Mouse (Mus musculus): Measurements from ENCODE around the gene Gnaq. TPM values are rescaled to one million over a fixed set of nuclear protein-coding genes. Genes with fewer than 3 reads are reported as not detected.

Gnaq gene
- polyA plus RNA-seq, 1 experiment from 2014 or later = 26.7 TPM

DNA sequence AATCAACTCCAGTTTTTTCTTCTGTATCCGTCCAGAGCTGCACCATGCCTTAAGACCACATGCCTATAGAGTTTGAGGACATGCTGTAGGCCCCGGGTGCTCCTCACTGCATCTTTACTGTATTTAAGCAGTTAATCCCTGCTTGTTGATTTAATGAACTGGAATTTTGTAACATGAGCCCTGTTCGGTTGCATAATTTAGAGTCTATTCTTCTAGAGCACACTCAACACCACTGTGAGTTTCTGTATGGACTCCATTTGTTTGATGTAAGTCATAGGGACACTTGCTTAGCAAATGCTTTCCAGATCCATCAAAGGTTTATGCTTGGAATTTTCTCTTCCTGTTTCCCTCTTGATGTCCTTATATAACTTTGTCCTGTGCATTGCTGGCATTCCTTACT, 2.2 kb upstream of the Gnaq start:
- H3K36me3 ChIP-seq = no peaks in the 10 kb centered on the region
- no peak overlapping the region for H3K27ac ChIP-seq
- no peak for DNase-seq (ENCODE audit: low spot score)
- no peaks in the 10 kb centered on the region for H3K27me3 ChIP-seq (ENCODE audit: insufficient read depth, poor library complexity, severe bottlenecking)
- 77% methylated on average over 3 of the region's 3 CpGs for WGBS
- no peak overlapping the region for H3K4me3 ChIP-seq
- no peaks in the 10 kb centered on the region for H3K9me3 ChIP-seq
- peaks cover 37% of the 10 kb centered on the region for H3K4me1 ChIP-seq (replicated peaks)

DNA sequence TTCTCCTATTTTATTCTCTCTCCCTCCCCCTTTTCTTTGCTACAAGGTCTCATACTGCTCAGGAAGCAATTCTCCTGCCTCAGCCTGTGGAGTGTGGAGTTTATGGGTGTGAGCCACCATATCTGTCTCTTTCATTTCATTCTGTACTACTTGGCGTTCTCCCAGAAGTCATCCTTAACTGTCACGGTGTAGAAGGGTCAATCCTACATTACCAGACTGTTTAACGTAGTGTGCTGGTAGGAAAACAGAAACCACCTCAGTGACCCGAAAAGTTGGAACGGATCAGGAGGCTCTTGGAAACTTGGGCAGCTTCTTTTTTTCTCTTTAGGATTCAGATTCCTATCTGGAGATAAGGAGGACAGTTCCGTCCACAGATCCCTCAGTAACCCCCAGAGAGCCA, 800 bp upstream of the Gnaq start:
- no peaks in the 10 kb centered on the region for H3K27me3 ChIP-seq (ENCODE audit: insufficient read depth, poor library complexity, severe bottlenecking)
- no peak for DNase-seq (ENCODE audit: low spot score)
- peak overlapping the region; percentile 99 for H3K27ac ChIP-seq
- no peaks in the 10 kb centered on the region for H3K36me3 ChIP-seq
- peak overlapping the region; percentile 97 for H3K4me3 ChIP-seq
- WGBS = 12% methylated on average over 6 of the region's 6 CpGs
- no peaks in the 10 kb centered on the region for H3K9me3 ChIP-seq
- peaks cover 44% of the 10 kb centered on the region for H3K4me1 ChIP-seq (replicated peaks)

DNA sequence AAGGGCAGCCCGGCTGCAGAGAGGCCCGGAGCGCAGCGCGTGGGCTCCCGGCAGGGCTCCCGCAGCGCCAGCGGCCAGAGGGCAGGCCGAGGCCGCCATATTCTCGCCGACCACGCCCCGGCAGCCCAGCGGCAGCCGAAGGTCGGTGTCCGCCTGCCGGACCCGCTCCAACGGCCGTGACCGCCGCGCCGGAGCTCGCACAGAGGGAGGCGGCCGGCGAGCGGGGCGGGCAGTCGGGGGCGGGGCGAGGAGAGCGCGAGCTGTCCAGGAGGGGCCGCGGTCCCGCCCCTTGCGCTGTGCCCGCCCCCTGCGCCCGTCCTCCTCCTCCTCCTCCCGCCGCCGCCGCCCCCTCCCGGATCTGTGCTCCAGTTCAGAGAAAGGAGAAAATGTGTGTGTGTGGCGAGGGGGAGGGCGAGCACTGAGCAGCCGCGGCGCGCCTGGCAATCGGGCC, 266 bp upstream of the Gnaq start:
- Histone ChIP-seq H3K4me1 (replicated peaks) (peaks cover 49% of the 10 kb centered on the region), H3K4me3 (peak overlapping the region; percentile 97), H3K27ac (peak overlapping the region; percentile 99), H3K36me3 (no peaks in the 10 kb centered on the region), H3K9me3 (no peaks in the 10 kb centered on the region), H3K27me3 (ENCODE audit: insufficient read depth, poor library complexity, severe bottlenecking) (no peaks in the 10 kb centered on the region)
- under 1% methylated on average over 48 of the region's 57 CpGs for WGBS
- DNase-seq (ENCODE audit: low spot score) = peak; percentile 94

DNA sequence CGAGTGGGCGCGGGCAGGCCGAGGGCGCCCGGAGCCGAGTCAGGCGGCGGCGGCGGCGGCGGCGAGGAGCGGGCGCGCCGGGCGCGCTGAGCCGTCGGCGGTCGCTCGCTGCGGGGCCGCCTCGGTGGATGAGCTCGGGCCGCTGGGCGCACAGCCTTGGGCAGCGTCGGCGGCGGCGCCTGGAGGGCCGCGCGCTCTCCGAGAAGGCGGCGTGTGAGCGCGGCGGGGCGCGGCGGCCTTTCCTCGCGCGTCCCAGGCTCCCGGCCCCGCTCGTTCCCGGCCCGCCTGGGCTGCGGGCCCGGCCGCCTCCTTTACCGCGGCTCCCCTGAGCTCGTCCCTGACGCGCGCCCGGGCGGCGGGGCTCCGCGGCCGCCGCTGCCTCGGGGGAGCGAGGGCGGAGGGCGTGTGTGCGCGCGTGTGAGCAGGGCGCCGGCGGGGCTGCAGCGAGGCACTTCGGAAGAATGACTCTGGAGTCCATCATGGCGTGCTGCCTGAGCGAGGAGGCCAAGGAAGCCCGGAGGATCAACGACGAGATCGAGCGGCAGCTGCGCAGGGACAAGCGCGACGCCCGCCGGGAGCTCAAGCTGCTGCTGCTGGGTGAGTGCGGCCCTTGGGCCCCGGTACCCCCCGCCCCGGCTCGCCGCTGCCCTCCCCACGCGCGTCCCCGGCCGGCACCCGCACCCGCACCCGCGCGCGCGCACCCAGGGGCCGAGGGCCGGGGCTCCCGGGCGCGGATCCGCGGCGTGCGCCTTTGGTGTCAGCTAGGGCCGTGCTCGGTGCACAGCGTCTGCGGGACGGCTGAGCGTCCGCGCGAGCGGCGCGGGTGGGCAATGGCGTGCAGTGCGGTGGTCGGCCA, 462 bp downstream of the Gnaq start:
- Histone ChIP-seq H3K27ac (peak overlapping the region; percentile 99), H3K27me3 (ENCODE audit: insufficient read depth, poor library complexity, severe bottlenecking) (no peaks in the 10 kb centered on the region), H3K4me1 (replicated peaks) (peaks cover 56% of the 10 kb centered on the region), H3K9me3 (no peaks in the 10 kb centered on the region), H3K4me3 (peak overlapping the region; percentile 97), H3K36me3 (no peaks in the 10 kb centered on the region)
- 2% methylated on average over 139 of the region's 139 CpGs for WGBS
- DNase-seq (ENCODE audit: low spot score) = peak; percentile 75

DNA sequence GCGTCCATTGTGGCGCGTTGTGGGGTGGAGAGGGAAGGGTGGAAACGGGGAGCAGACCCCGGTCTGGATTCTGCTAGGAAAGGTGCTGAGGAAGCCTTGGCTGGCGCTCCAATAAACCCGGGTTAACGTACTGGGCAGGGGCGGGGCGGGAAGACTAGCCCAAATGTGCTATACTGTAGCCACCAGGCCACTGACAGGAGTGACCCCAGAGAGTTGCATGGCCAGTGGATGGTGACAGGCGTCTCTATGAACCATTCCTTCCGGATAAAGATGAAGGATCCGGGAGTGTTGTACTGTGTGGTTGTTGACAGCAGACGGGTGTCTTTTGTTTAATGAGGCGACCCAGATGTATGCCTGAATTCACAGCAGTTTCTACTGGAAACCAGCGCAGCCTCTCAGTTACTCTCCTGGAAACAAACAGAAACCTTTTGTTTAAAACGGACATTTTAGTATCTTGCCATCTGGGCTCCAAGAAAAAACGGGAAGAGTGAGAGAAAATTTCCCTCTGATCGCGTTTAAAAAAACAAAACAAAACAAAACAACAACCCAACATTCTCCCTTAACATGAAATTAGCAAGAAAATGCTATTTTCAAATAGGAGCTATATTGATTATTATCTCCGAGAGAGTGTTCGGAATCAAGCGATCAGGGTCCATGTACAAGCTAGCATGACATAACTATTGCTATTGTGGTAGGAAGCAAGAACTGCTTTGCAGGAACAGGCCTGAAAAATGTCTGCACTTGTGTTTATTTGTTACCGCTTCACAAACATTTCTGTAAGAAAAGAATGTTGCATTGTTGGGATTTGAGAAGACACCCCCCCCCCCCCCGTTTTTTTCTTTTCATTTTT, 1.3 kb downstream of the Gnaq start:
- WGBS = 15% methylated on average over 25 of the region's 25 CpGs
- Histone ChIP-seq H3K27me3 (ENCODE audit: insufficient read depth, poor library complexity, severe bottlenecking) (no peaks in the 10 kb centered on the region), H3K27ac (peak overlapping the region; percentile 99), H3K9me3 (no peaks in the 10 kb centered on the region), H3K36me3 (no peaks in the 10 kb centered on the region), H3K4me1 (replicated peaks) (peaks cover 63% of the 10 kb centered on the region), H3K4me3 (peak overlapping the region; percentile 97)
- no peak for DNase-seq (ENCODE audit: low spot score)

DNA sequence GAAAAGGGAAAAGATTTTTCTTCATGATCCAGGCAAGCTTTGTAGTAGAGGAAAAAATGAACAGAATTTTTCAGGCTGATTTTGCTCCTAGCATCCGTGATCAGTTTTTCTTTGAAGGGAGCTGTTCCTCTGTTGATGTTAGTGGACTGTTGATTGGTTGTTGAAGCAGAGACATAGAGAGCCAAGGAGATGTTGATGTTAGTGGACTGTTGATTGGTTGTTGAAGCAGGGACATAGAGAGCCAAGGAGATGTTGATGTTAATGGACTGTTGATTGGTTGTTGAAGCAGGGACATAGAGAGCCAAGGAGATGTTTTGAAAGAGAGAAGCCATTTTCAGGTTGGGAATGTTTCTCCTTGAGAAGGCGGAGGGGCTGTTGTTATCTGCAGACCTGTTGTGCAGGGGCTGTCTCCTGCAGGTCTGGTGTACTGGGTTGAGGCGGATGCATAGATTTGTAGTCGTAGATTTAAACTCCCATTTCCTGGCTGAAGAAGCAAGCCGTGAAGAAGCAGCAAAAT, 5.5 kb downstream of the Gnaq start:
- no peaks in the 10 kb centered on the region for H3K9me3 ChIP-seq
- no peak overlapping the region for H3K4me3 ChIP-seq
- peaks cover 9% of the 10 kb centered on the region for H3K36me3 ChIP-seq
- WGBS = 86% methylated on average over 5 of the region's 5 CpGs
- H3K27me3 ChIP-seq (ENCODE audit: insufficient read depth, poor library complexity, severe bottlenecking) = no peaks in the 10 kb centered on the region
- H3K4me1 ChIP-seq (replicated peaks) = peaks cover 83% of the 10 kb centered on the region
- H3K27ac ChIP-seq = no peak overlapping the region
- DNase-seq (ENCODE audit: low spot score) = no peak

DNA sequence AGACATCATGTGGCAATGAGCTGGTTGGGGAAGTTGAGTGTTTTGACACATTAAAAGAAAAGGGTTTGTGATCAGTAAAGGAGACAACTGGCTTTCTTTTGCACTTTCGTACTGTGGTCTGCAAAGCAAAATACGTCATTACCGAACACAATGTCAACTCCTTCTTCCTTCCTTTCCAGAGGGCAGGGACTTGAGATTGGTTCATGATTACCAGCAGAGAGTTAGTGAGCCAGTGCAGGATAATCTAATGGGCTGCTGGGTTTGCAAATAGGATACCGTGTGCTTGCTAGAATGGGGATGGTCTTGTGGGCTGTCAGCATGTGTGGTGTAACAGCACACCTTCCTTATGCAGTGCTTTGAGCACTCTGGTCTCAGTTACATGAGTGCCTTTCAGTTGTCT, 8.1 kb downstream of the Gnaq start:
- Histone ChIP-seq H3K4me1 (replicated peaks) (peaks cover 61% of the 10 kb centered on the region), H3K36me3 (peaks cover 20% of the 10 kb centered on the region), H3K9me3 (no peaks in the 10 kb centered on the region), H3K27ac (no peak overlapping the region), H3K27me3 (ENCODE audit: insufficient read depth, poor library complexity, severe bottlenecking) (no peaks in the 10 kb centered on the region), H3K4me3 (no peak overlapping the region)
- 77% methylated on average over 4 of the region's 4 CpGs for WGBS
- DNase-seq (ENCODE audit: low spot score) = no peak

DNA sequence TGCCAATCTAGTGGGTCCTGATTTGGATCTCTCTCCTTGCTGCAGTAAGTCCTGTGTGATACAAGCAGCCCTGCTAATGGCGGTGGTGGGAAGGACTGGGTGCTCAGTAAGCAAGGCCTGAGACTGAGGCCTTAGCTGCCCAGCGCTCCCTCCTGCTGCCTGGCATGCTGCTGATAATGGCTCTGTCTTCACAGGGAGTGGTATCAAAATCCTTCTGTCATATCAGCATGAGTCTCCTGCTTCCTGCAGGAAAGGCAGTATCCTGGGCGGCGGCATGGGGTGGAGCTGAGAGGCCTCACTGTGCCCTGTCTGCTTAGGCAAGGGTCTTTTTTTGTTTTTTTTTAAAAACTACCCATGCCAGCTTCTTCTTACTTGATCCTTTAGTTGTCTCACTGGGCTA, 9.2 kb downstream of the Gnaq start:
- Histone ChIP-seq H3K27me3 (ENCODE audit: insufficient read depth, poor library complexity, severe bottlenecking) (no peaks in the 10 kb centered on the region), H3K9me3 (no peaks in the 10 kb centered on the region), H3K36me3 (peaks cover 20% of the 10 kb centered on the region), H3K4me1 (replicated peaks) (peaks cover 56% of the 10 kb centered on the region), H3K4me3 (no peak overlapping the region), H3K27ac (no peak overlapping the region)
- WGBS = 72% methylated on average over 4 of the region's 4 CpGs
- DNase-seq (ENCODE audit: low spot score) = no peak

DNA sequence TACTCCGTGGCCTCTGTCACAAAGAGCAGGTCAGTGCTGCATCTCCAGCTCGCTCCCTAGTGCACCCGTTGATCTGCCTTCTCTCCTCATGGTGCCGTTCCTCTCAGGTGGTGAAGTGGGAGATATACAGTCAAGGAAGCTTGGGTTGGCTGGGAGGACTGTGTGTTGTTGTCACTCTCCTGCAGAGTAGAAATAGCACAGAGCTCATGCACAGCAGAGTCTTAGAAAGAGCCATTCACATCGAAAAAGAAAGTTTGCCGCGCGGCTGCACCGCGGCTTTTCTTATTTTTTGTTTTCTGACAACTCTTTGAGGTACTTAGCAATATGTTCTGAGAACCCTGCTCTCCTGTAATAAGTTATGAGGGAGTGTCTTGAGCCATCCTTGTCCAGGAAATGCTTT, 10.4 kb downstream of the Gnaq start:
- H3K36me3 ChIP-seq = peaks cover 20% of the 10 kb centered on the region
- H3K4me3 ChIP-seq = no peak overlapping the region
- no peak overlapping the region for H3K27ac ChIP-seq
- H3K9me3 ChIP-seq = no peaks in the 10 kb centered on the region
- 91% methylated on average over 10 of the region's 10 CpGs for WGBS
- no peaks in the 10 kb centered on the region for H3K27me3 ChIP-seq (ENCODE audit: insufficient read depth, poor library complexity, severe bottlenecking)
- DNase-seq (ENCODE audit: low spot score) = no peak
- H3K4me1 ChIP-seq (replicated peaks) = peaks cover 45% of the 10 kb centered on the region

DNA sequence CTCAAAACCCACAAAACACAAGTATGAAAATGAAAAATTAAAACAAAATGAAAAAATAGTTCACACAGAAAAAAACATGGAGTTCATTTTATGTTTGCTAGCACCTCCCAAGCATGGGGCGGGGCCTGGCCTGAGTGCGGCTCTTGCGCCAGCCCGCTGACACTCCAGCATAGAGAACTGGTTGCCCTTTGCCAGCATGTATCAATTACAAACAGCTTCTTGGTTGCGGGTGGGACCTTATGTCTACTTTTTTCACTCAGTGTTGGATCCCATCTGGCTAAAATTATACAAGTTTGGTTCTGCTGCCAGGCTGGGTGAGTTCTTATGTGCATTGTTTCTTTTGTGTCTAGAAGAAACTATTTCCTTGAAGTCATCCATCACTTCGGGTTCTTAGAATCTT, 14.8 kb downstream of the Gnaq start:
- WGBS = 77% methylated on average over 6 of the region's 6 CpGs
- DNase-seq (ENCODE audit: low spot score) = no peak

DNA sequence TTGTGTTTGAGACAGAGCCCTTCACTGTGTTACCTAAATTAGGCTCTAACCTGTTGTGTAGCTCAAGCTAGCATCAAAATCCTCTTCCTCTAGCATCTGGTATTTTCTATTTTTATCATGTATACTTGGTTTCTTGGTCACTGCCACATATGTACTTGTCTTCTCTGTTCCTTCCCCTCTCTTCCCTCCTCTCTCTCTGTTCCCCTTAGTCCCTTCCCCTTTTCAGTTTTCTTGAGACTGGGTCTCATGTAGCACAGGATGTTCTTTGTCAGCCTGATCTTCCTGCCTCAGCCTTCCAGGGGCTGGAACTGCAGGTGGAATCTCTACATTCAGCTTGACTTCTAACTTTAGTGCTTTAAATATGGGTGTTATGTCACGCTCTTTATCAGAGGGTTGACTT, 16.5 kb downstream of the Gnaq start:
- DNase-seq (ENCODE audit: low spot score) = no peak
- Histone ChIP-seq H3K27ac (no peak overlapping the region), H3K9me3 (no peaks in the 10 kb centered on the region), H3K36me3 (peaks cover 9% of the 10 kb centered on the region; the same call in 1 of the 2 replicates), H3K27me3 (ENCODE audit: insufficient read depth, poor library complexity, severe bottlenecking) (no peaks in the 10 kb centered on the region), H3K4me3 (no peak overlapping the region), H3K4me1 (replicated peaks) (no peaks in the 10 kb centered on the region)
- WGBS = 100% methylated on average over 1 of the region's 1 CpGs

More for the DNA sequence above, 14.8 kb downstream of the Gnaq start:
- Histone ChIP-seq H3K27ac (no peak overlapping the region), H3K9me3 (no peaks in the 10 kb centered on the region), H3K4me1 (replicated peaks) (peaks cover 4% of the 10 kb centered on the region; the same call in 1 of the 2 replicates), H3K36me3 (peaks cover 22% of the 10 kb centered on the region), H3K27me3 (ENCODE audit: insufficient read depth, poor library complexity, severe bottlenecking) (no peaks in the 10 kb centered on the region), H3K4me3 (no peak overlapping the region)

DNA sequence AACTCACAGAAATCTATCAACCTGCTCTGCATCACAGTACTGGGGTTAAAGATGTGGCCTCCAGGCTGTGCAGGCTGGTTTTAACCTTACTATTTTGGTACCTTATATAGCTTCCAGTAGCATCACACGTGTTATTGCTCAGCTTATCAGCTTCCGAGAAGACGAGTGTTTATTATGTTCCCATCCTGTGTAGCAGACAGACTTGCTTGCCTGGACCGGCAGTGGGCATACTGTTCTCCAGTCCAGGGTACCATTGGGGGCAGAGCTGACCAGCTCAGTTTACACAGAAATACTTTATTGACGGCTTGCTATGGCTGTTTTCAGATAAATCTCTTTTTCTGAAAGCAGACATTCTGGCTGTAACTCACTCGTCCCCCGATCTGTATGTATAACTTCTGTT, 17.7 kb downstream of the Gnaq start:
- no peak for DNase-seq (ENCODE audit: low spot score)
- Histone ChIP-seq H3K27me3 (ENCODE audit: insufficient read depth, poor library complexity, severe bottlenecking) (no peaks in the 10 kb centered on the region), H3K36me3 (peaks cover 5% of the 10 kb centered on the region; the same call in 1 of the 2 replicates), H3K9me3 (no peaks in the 10 kb centered on the region), H3K4me3 (no peak overlapping the region), H3K27ac (no peak overlapping the region), H3K4me1 (replicated peaks) (no peaks in the 10 kb centered on the region)
- WGBS = 90% methylated on average over 7 of the region's 7 CpGs

DNA sequence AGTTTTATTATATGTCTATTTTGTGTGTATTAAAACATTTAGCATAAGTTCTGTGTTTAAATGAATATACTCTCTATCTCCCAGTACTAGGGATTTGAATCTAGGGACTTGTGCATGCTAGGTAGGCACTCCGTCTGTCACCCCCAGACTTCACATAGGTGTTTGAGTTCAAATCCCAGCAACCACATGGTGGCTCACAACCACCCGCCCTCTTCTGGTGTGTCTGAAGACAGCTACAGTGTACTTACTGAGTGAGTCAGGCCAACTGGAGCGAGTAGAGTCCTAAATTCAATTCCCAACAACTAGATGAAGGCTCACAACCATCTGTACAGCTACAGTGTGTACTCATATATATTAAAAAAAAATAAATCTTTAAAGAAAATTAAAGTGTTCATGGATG, 21.2 kb downstream of the Gnaq start:
- Histone ChIP-seq H3K9me3 (no peaks in the 10 kb centered on the region), H3K27me3 (ENCODE audit: insufficient read depth, poor library complexity, severe bottlenecking) (no peaks in the 10 kb centered on the region), H3K4me1 (replicated peaks) (no peaks in the 10 kb centered on the region), H3K36me3 (peaks cover 5% of the 10 kb centered on the region; the same call in 1 of the 2 replicates), H3K27ac (no peak overlapping the region), H3K4me3 (no peak overlapping the region)
- 95% methylated on average over 3 of the region's 3 CpGs for WGBS
- DNase-seq (ENCODE audit: low spot score) = no peak
